Mouse (Mus musculus): ENCODE data around the gene Tsc22d3.

DNA sequence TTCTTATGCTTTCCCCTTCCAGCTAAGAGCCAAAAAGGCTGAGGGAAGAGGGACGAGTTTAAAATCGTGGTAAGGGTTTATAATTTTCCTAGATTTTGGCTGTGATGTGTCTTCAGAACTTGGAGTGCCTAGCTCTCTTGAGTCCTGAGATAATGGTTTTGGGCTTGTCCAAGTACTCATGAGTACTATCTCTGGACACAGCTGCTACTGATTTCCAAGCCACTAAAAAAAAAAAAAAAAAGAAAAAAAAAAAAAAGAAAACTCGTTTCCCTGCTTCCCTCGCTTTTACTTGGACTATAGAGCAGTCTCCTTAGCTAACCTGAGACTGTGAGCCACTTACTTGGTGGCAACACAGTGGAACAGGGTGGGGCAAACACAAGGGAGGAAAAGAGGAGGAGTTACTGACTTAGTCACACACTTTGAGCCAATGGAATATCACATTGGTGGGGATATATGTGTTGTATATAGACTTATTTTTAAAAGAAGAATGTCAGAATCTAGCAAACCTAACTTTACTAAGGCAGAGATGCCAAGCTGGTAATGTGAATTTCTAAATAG, 11.2 kb downstream of the Tsc22d3 start:
- TF ChIP-seq CTCF (IDR thresholded peaks at IDR 0.05) = no peak
- TF ChIP-seq EP300 (IDR thresholded peaks at IDR 0.05; ENCODE audit: insufficient read depth, low read depth, low read length) = no peak
